Mouse (Mus musculus) kidney, postnatal 10 days (tissue): ENCODE data around the gene Hspa5.
"Not testable (repeated sequence)": the region's sequence is repeated elsewhere in the genome, so short reads cannot be mapped to it uniquely, and the experiment has no call there.

Source experiments
- DNase-seq: peaks from one replicate; pipeline ENCODE4 v3.0.0; 2021; ENCODE audit warnings: mixed read lengths

Gene Hspa5

GRCm38 (mm10) chr2:34772252-34773235, 774 bp downstream of the Hspa5 start:
- DNase-seq, result peak; percentile 69

DNA sequence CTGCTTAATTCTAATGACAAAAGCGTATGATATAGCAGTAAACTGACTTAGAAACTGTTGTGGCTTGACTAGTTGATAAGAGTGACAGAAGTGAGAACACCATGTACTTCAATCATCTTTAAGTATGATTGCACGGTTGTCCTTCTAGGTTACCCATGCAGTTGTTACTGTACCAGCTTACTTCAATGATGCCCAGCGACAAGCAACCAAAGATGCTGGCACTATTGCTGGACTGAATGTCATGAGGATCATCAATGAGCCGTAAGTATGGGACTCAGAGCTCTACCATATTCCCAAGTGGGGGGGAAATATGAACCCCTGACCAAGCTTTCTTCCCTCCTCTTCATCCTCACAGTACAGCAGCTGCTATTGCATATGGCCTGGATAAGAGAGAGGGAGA, 1.9 kb downstream of the Hspa5 start:
- DNase-seq, result no peak

DNA sequence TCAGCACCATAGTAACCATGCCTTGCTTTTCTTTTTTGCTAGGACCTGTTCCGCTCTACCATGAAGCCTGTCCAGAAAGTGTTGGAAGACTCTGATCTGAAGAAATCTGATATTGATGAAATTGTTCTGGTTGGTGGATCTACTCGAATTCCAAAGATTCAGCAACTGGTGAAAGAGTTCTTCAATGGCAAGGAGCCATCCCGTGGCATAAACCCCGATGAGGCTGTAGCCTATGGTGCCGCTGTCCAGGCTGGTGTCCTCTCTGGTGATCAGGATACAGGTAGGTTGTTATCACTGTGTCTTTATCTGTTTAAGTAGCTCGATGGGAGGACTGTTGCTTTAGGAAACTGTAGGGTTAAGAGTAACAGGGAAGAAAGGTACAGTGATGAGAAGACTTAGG, 2.7 kb downstream of the Hspa5 start:
- no peak for DNase-seq

DNA sequence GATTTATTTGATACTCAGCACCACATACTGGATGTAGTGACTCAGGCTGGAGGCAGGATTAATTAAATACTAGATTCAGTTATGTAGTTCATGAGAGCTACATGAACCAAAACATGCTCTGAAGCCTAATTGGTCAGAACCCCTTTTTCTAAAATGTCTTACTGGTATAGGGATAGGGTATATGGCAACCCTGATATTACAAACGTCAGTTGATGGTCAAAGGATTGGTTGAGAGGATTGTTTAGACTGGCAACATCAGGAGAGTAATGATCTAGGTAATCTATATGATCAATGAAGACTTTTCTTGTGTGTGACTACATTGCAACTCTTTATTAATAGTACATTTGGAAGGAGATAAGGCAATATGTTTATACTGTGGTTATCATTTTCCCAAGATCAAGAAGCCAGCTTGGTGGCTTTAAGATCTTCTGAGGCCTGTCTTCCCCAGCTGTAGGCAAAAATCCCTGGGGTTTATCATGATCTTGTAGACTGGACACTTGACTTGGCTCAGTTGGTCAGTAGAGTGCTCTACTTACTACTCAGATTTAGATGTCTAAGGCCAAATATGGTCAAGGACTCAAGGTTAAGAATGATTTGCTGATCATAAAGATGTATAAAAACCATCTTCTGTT, 5.6 kb downstream of the Hspa5 start:
- DNase-seq, result no peak

DNA sequence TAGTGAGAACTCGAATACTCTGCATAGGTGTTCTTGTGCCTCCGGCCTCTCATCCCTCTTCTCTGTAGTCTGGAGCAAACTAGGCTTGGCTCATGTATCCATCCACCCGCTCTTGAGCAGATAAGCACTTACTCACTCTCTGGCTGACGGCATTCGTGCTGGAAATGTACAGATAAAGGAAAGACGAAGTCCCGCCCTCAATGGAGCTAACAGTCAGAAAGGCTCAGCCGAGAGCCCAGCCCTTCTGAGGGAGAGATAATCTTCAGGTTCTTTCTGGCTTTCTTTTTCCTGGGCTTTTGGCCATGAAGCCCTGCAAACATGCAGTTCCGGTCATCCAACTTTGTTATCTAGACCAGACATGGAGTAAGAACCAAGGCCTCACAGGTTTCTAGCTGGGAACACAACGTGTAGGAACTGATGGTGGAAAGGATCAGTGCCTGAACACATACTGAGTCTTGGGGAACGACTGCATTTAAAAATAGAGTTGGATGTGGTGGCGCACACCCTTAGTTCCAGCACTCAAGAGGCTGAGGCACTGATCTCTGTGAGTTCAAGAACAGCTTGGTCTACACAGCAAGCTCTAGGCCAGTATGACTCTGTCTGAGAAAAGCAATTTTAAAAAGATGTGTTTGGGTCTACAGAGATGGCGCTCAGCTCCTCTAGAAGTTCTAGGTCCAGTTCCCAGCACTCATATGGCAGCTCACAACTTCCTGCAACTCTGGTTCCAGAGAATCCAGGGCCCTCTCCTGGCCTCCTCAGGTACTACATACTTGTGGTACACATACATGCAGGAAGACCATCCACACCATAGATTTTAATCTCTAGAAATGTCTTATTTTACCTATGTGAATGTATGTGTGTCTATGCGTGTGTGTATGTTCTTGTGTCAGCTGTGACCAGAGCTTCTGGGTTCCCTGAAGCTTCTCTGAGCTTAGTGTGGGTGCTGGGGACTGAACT, 11.6 kb downstream of the Hspa5 start:
- DNase-seq, result no peak

- peak; percentile 51 for DNase-seq
Measured at GRCm38 (mm10) chr2:34784085-34784484, 12.3 kb downstream of the Hspa5 start.

DNA sequence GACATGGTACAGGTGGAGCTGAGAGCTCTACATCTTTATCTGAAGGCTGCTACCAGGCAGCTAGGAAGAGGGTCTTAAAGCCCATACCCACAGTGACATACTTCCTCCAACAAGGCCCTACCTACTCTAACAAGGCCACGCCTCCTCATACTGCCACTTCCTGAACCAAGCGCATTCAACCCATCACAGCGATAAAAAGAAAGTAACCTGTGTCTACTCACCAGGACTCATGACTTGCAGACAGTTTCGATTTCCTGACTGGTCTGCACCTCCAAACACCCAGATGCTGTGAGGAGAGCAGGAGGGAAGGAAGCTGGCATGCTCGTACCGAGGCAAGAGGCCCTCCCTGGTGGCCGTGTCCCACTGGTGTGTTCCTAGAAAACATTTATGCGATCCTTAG, 18.5 kb downstream of the Hspa5 start:
- DNase-seq, result no peak

DNA sequence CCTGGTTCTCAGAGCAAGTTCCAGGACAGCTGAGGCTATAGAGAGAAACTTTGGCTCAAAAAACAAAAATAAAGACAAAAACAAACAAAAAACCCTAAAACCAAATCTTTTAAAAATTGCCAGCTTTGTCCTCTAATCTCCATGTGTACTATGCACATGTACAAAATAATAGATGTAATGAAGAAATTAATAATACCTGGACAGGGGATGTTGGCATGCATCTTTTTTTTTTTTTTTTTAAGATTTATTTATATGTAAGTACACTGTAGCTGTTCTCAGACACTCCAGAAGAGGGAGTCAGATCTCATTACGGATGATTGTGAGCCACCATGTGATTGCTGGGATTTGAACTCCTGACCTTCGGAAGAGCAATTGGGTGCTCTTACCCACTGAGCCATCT, 20.8 kb downstream of the Hspa5 start:
- DNase-seq, result not testable (repeated sequence)

DNA sequence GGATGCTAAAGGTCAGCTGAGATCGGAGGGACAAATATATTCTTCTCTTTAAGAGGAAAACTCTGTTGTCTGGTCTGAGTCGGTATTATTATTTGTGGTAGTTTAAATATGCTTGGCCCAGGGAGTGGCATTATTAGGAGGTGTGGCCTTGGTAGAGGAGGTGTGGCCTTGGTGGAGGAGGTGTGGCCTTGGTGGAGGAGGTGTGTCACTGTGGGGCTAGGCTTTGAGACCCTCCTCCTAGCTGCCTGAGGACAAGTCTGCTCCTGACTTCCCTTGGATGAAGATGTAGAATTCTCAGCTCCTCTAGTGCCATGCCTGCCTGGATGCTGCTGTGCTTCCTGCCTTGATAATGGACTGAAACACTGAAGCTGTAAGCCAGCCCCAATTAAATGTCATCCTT, 22.7 kb downstream of the Hspa5 start:
- DNase-seq, result no peak

- no peak for DNase-seq
Measured at GRCm38 (mm10) chr2:34795426-34795825, 23.7 kb downstream of the Hspa5 start.

- DNase-seq, result peak; percentile 92
Measured at GRCm38 (mm10) chr2:34799357-34800256, 27.8 kb downstream of the Hspa5 start, which contains the start of gene Rabepk. Gene Rabepk (minus strand): TSS chr2:34799912.

DNA sequence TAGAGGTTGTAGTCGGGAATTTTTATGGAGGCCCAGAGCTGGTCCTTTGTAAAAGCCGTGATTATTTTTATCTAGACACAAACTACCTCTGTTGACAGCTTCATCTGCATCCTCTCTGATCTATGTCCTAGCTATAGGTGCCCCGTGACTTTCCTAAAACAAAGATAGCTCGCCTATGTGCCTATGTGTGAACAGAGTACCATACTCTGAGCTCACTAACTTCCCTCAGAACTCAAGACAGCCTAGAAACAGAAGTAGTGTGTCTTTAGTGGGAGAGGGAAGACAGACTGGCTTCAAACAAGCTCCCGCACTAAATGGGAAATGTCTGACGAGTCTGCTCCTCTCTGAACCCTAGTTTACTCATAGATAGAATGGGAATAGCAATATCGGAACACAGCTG, 28.6 kb downstream of the Hspa5 start:
- DNase-seq, result no peak

GRCm38 (mm10) chr2:34801516-34802482, 30.0 kb downstream of the Hspa5 start:
- peak; percentile 99 for DNase-seq

- peak; percentile 48 for DNase-seq
Measured at GRCm38 (mm10) chr2:34802565-34803245, 30.9 kb downstream of the Hspa5 start.

DNA sequence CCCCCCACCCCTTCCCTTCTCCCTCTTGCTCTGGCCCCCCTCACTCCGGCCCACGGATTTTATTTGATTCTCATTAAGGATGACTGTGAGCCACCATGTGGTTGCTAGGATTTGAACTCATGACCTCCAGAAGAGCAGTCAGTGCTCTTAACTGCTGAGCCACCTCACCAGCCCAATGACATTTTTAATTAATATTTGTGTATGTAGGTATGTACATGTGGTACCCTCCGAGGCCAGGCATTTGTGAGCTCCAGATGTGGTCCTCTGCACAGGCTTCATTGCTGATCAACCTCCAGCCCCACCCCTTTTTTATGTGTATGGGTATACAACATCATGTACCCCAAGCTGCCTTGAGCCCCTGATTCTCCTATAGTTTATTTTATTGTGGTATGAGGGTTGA, 32.0 kb downstream of the Hspa5 start:
- no peak for DNase-seq

GRCm38 (mm10) chr2:34804172-34804571, 32.4 kb downstream of the Hspa5 start:
- no peak for DNase-seq

GRCm38 (mm10) chr2:34804815-34805214, 33.0 kb downstream of the Hspa5 start:
- no peak for DNase-seq

- DNase-seq, result no peak
Measured at GRCm38 (mm10) chr2:34805364-34805950, 33.7 kb downstream of the Hspa5 start.

- no peak for DNase-seq
Measured at GRCm38 (mm10) chr2:34808057-34808456, 36.3 kb downstream of the Hspa5 start.

- no peak for DNase-seq
Measured at GRCm38 (mm10) chr2:34809568-34809967, 37.8 kb downstream of the Hspa5 start.
